Mouse (Mus musculus) C2C12 (cell line): ENCODE data around the gene Elavl1.

Experiments
- CEBPB ChIP-seq: IDR thresholded peaks from one replicate; pipeline ENCODE4 v1.6.1; 2011; ENCODE audit warnings: low read depth, mild to moderate bottlenecking, control low read depth, moderate library complexity
- CTCF ChIP-seq: IDR thresholded peaks from one replicate; pipeline ENCODE4 v1.5.1; 2011; ENCODE audit not compliant: control insufficient read depth, insufficient read depth, insufficient read length
- FOSL1 ChIP-seq: IDR thresholded peaks from one replicate; pipeline ENCODE4 v1.8.0; 2011; ENCODE audit warnings: mild to moderate bottlenecking, low read length; ENCODE audit not compliant: poor library complexity, insufficient read depth, severe bottlenecking
- MYOD1 ChIP-seq: IDR thresholded peaks from one replicate; pipeline ENCODE4 v1.6.1; 2011; ENCODE audit warnings: low read depth; ENCODE audit not compliant: control insufficient read depth, insufficient read length
- MYOG ChIP-seq: IDR thresholded peaks from one replicate; pipeline ENCODE4 v1.6.1; 2011; ENCODE audit not compliant: control insufficient read depth, insufficient read length; ENCODE audit errors: extremely low read depth
- USF1 ChIP-seq: IDR thresholded peaks from one replicate; pipeline ENCODE4 v1.6.1; 2011; ENCODE audit warnings: low read depth, mild to moderate bottlenecking, control low read depth, moderate library complexity

DNA sequence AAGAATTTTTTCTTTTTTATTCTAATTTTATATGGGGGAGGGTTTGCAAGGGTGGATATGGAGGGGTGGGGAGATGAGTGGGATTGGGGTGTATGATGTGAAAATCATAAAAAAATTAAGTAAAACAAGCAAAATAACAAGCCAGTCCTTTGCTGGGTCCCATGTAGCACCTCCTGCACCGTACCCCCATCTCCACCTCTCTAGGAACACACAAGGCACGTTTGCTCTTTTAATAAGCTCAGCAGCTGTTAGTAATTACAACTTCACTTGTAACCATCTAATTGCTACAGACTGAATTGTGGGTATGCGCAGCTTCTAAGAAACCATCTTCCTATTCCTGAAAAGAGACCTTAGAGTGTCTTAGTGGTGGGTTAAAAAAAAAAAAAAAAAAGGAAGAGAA, 15.0 kb upstream of the Elavl1 start:
- TF ChIP-seq CTCF (no peak), CEBPB (no peak), MYOD1 (no peak), USF1 (no peak), MYOG (no peak), FOSL1 (no peak)
